Mouse (Mus musculus) lung, adult 2 months (tissue): Measurements from ENCODE around the gene Acot8.

ENCODE experiments used
- CTCF ChIP-seq: fragments of 200-500 bp; IDR thresholded peaks from 2 replicates; pipeline ENCODE4 v1.5.1; 2011; ENCODE audit warnings: mild to moderate bottlenecking, low read length, control low read depth; ENCODE audit not compliant: insufficient read depth
- POLR2A ChIP-seq: fragments of 200-500 bp; IDR thresholded peaks from 2 replicates; pipeline ENCODE4 v1.6.1; 2011; ENCODE audit warnings: low read depth, mild to moderate bottlenecking, control low read depth, low read length, borderline replicate concordance; ENCODE audit errors: extremely low read depth

- TF ChIP-seq CTCF, result no peak
- no peak for TF ChIP-seq POLR2A
Observed at GRCm38 (mm10) chr2:164752454-164752853, 52.2 kb downstream of the Acot8 start.
